Mouse (Mus musculus): Measurements from ENCODE around the gene Tmem45a. TPM values are rescaled to one million over a fixed set of nuclear protein-coding genes. Genes with fewer than 3 reads are reported as not detected.
A peak's percentile ranks its signal among the peaks of the same experiment; 100 is the strongest.

Gene Tmem45a
- polyA plus RNA-seq, 1 experiment from 2014 or later, result 21.9 TPM

GRCm38 (mm10) chr16:56852841-56853587 lies 33.0 kb downstream of the Tmem45a start:
- H3K4me3 ChIP-seq (ENCODE audit: low read depth, low read length), result no peak overlapping the region
- H3K4me1 ChIP-seq (ENCODE audit: insufficient read depth, low read depth, low read length), result no peaks in the 10 kb centered on the region
- H3K27ac ChIP-seq (ENCODE audit: low read length), result no peak overlapping the region
- no peaks in the 10 kb centered on the region for H3K36me3 ChIP-seq (ENCODE audit: insufficient read depth, low read length)
- no peaks in the 10 kb centered on the region for H3K9me3 ChIP-seq (ENCODE audit: low read length)
- no peaks in the 10 kb centered on the region for H3K27me3 ChIP-seq (replicated peaks; ENCODE audit: insufficient read depth, low read length)
- TF ChIP-seq EP300 (IDR thresholded peaks at IDR 0.05), result no peak
- TF ChIP-seq CTCF (IDR thresholded peaks at IDR 0.05), result no peak
- ATAC-seq, result peak; percentile 64
- H3K9ac ChIP-seq (replicated peaks; ENCODE audit: low read depth), result no peak overlapping the region
- 0 out of 2 replicates have a peak overlapping the region, but pooled peaks have one; percentile 1 for H3K4me2 ChIP-seq (replicated peaks; ENCODE audit: low read depth, low read length)
- DNase-seq (ENCODE audit: low spot score), result peak; percentile 90
- WGBS, result 37% methylated on average over 10 of the region's 10 CpGs

- no peak overlapping the region for H3K27ac ChIP-seq (ENCODE audit: low read length)
- H3K36me3 ChIP-seq (ENCODE audit: insufficient read depth, low read length), result no peaks in the 10 kb centered on the region
- WGBS, result 84% methylated on average over 5 of the region's 5 CpGs
- no peak overlapping the region for H3K4me2 ChIP-seq (replicated peaks; ENCODE audit: low read depth, low read length)
- no peaks in the 10 kb centered on the region for H3K9me3 ChIP-seq (ENCODE audit: low read length)
- no peaks in the 10 kb centered on the region for H3K4me1 ChIP-seq (ENCODE audit: insufficient read depth, low read depth, low read length)
- no peak overlapping the region for H3K4me3 ChIP-seq (ENCODE audit: low read depth, low read length)
- ATAC-seq (no peak), DNase-seq (ENCODE audit: low spot score) (no peak)
- TF ChIP-seq CTCF (IDR thresholded peaks at IDR 0.05) (no peak), EP300 (IDR thresholded peaks at IDR 0.05) (no peak)
- H3K9ac ChIP-seq (replicated peaks; ENCODE audit: low read depth), result no peak overlapping the region
- H3K27me3 ChIP-seq (replicated peaks; ENCODE audit: insufficient read depth, low read length), result no peaks in the 10 kb centered on the region
Measured at GRCm38 (mm10) chr16:56842988-56843387, 43.0 kb downstream of the Tmem45a start.

GRCm38 (mm10) chr16:56833312-56833711 lies 52.7 kb downstream of the Tmem45a start:
- no peaks in the 10 kb centered on the region for H3K4me1 ChIP-seq (ENCODE audit: insufficient read depth, low read depth, low read length)
- WGBS, result 81% methylated on average over 1 of the region's 1 CpGs
- H3K36me3 ChIP-seq (ENCODE audit: insufficient read depth, low read length), result no peaks in the 10 kb centered on the region
- no peak overlapping the region for H3K27ac ChIP-seq (ENCODE audit: low read length)
- no peak overlapping the region for H3K9ac ChIP-seq (replicated peaks; ENCODE audit: low read depth)
- DNase-seq (ENCODE audit: low spot score) (no peak), ATAC-seq (no peak)
- H3K4me2 ChIP-seq (replicated peaks; ENCODE audit: low read depth, low read length), result no peak overlapping the region
- no peak for TF ChIP-seq CTCF (IDR thresholded peaks at IDR 0.05)
- no peak for TF ChIP-seq EP300 (IDR thresholded peaks at IDR 0.05)
- H3K27me3 ChIP-seq (replicated peaks; ENCODE audit: insufficient read depth, low read length), result no peaks in the 10 kb centered on the region
- no peaks in the 10 kb centered on the region for H3K9me3 ChIP-seq (ENCODE audit: low read length)
- no peak overlapping the region for H3K4me3 ChIP-seq (ENCODE audit: low read depth, low read length)

GRCm38 (mm10) chr16:56831986-56832385 lies 54.0 kb downstream of the Tmem45a start:
- no peak overlapping the region for H3K4me2 ChIP-seq (replicated peaks; ENCODE audit: low read depth, low read length)
- DNase-seq (ENCODE audit: low spot score) (no peak), ATAC-seq (no peak)
- TF ChIP-seq EP300 (IDR thresholded peaks at IDR 0.05) (no peak), CTCF (IDR thresholded peaks at IDR 0.05) (no peak)
- H3K9ac ChIP-seq (replicated peaks; ENCODE audit: low read depth), result no peak overlapping the region
- no peaks in the 10 kb centered on the region for H3K27me3 ChIP-seq (replicated peaks; ENCODE audit: insufficient read depth, low read length)
- H3K4me3 ChIP-seq (ENCODE audit: low read depth, low read length), result no peak overlapping the region
- no peaks in the 10 kb centered on the region for H3K9me3 ChIP-seq (ENCODE audit: low read length)
- no peaks in the 10 kb centered on the region for H3K36me3 ChIP-seq (ENCODE audit: insufficient read depth, low read length)
- no peak overlapping the region for H3K27ac ChIP-seq (ENCODE audit: low read length)
- WGBS, result 88% methylated on average over 2 of the region's 2 CpGs
- no peaks in the 10 kb centered on the region for H3K4me1 ChIP-seq (ENCODE audit: insufficient read depth, low read depth, low read length)

DNA sequence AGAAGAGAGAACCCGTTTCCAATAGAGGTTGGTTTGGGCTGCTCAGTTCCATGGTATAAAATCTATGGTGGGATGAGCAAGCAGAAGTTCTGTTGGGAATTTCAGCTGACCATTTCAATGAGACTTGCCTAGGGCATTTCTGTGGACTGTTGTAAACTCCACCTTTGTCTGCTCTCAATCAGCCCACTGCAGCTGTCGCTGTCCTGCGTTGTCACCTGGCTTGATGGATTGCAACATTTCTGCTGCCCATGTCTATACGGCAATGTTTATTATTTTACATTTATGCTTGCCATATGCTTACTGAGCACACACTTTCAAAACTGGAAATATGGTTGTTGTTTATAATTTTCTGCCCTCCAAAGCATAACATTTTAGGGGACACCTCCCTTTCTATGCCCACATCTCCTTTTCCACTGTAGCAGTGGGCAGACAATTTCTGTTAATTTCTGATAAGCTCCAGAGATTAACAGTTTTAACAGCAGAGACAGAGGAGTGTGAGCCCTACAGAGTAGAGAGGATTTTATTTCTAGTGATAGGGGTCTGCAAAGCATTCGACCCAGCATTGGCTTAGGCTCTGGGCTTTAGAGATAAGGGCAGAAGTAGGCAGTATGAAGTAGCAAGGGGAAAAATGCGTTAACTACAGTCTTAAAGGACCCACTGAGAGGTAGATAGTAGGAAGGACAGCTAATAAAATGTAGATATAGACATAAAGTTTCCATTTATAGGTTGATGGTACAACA lies 84.4 kb downstream of the Tmem45a start:
- Histone ChIP-seq H3K27ac (ENCODE audit: low read length) (no peak overlapping the region), H3K4me3 (ENCODE audit: low read depth, low read length) (no peak overlapping the region), H3K36me3 (ENCODE audit: insufficient read depth, low read length) (no peaks in the 10 kb centered on the region), H3K4me2 (replicated peaks; ENCODE audit: low read depth, low read length) (no peak overlapping the region), H3K4me1 (ENCODE audit: insufficient read depth, low read depth, low read length) (no peaks in the 10 kb centered on the region), H3K9me3 (ENCODE audit: low read length) (no peaks in the 10 kb centered on the region), H3K27me3 (replicated peaks; ENCODE audit: insufficient read depth, low read length) (no peaks in the 10 kb centered on the region), H3K9ac (replicated peaks; ENCODE audit: low read depth) (no peak overlapping the region)
- no peak for TF ChIP-seq CTCF (IDR thresholded peaks at IDR 0.05)
- no peak for TF ChIP-seq EP300 (IDR thresholded peaks at IDR 0.05)
- WGBS, result 35% methylated on average over 6 of the region's 6 CpGs
- no peak for ATAC-seq
- no peak for DNase-seq (ENCODE audit: low spot score)

- no peaks in the 10 kb centered on the region for H3K4me1 ChIP-seq (ENCODE audit: insufficient read depth, low read depth, low read length)
- TF ChIP-seq EP300 (IDR thresholded peaks at IDR 0.05), result no peak
- no peak for TF ChIP-seq CTCF (IDR thresholded peaks at IDR 0.05)
- no peak overlapping the region for H3K9ac ChIP-seq (replicated peaks; ENCODE audit: low read depth)
- H3K27me3 ChIP-seq (replicated peaks; ENCODE audit: insufficient read depth, low read length), result no peaks in the 10 kb centered on the region
- no peak for DNase-seq (ENCODE audit: low spot score)
- no peak overlapping the region for H3K4me2 ChIP-seq (replicated peaks; ENCODE audit: low read depth, low read length)
- WGBS, result 69% methylated on average over 7 of the region's 7 CpGs
- no peak overlapping the region for H3K27ac ChIP-seq (ENCODE audit: low read length)
- ATAC-seq, result no peak
- H3K36me3 ChIP-seq (ENCODE audit: insufficient read depth, low read length), result no peaks in the 10 kb centered on the region
- no peaks in the 10 kb centered on the region for H3K9me3 ChIP-seq (ENCODE audit: low read length)
- no peak overlapping the region for H3K4me3 ChIP-seq (ENCODE audit: low read depth, low read length)
Measured at GRCm38 (mm10) chr16:56800946-56801345, 85.0 kb downstream of the Tmem45a start.

Measured in lung, postnatal 0 days (tissue).